Mouse (Mus musculus) bone marrow macrophage, adult 2 months (primary cell): ENCODE results near the gene Faxc.

Experiments
- CTCF ChIP-seq: IDR thresholded peaks from 2 replicates; pipeline ENCODE4 v1.5.1; 2012; ENCODE audit warnings: low read depth, mild to moderate bottlenecking, low read length, moderate library complexity
- POLR2A ChIP-seq: IDR thresholded peaks from 2 replicates; pipeline ENCODE4 v1.6.1; 2012; ENCODE audit warnings: mild to moderate bottlenecking, low read depth, low read length, borderline replicate concordance

- TF ChIP-seq CTCF: no peak
- TF ChIP-seq POLR2A: no peak
Observed at GRCm38 (mm10) chr4:21882806-21883205, 48.3 kb upstream of the Faxc start.
